Mouse (Mus musculus): ENCODE results near the gene Nos1. TPM values are rescaled to one million over a fixed set of nuclear protein-coding genes. Genes with fewer than 3 reads are reported as not detected.

The Nos1 gene
- polyA plus RNA-seq, 1 experiment, result 0.06 TPM

GRCm38 (mm10) chr5:117966956-117967355, 186.1 kb downstream of the Nos1 start:
- H3K4me1 ChIP-seq, result peaks cover 6% of the 10 kb centered on the region
- H3K4me3 ChIP-seq (replicated peaks), result no peak overlapping the region
- H3K36me3 ChIP-seq (replicated peaks; ENCODE audit: low read length), result no peaks in the 10 kb centered on the region
- peaks cover 60% of the 10 kb centered on the region for H3K27me3 ChIP-seq (replicated peaks)
- peaks cover 7% of the 10 kb centered on the region; the same call in 1 of the 2 replicates for H3K9me3 ChIP-seq
- no peak for TF ChIP-seq FLI1 (IDR thresholded peaks at IDR 0.05; ENCODE audit: low read length)
- no peak for TF ChIP-seq GATA1 (IDR thresholded peaks at IDR 0.05; ENCODE audit: borderline replicate concordance, low read length)

GRCm38 (mm10) chr5:117967659-117968069, 186.8 kb downstream of the Nos1 start:
- peaks cover 7% of the 10 kb centered on the region; the same call in 1 of the 2 replicates for H3K9me3 ChIP-seq
- H3K4me3 ChIP-seq (replicated peaks), result no peak overlapping the region
- TF ChIP-seq FLI1 (IDR thresholded peaks at IDR 0.05; ENCODE audit: low read length) (no peak), GATA1 (IDR thresholded peaks at IDR 0.05; ENCODE audit: borderline replicate concordance, low read length) (no peak)

DNA sequence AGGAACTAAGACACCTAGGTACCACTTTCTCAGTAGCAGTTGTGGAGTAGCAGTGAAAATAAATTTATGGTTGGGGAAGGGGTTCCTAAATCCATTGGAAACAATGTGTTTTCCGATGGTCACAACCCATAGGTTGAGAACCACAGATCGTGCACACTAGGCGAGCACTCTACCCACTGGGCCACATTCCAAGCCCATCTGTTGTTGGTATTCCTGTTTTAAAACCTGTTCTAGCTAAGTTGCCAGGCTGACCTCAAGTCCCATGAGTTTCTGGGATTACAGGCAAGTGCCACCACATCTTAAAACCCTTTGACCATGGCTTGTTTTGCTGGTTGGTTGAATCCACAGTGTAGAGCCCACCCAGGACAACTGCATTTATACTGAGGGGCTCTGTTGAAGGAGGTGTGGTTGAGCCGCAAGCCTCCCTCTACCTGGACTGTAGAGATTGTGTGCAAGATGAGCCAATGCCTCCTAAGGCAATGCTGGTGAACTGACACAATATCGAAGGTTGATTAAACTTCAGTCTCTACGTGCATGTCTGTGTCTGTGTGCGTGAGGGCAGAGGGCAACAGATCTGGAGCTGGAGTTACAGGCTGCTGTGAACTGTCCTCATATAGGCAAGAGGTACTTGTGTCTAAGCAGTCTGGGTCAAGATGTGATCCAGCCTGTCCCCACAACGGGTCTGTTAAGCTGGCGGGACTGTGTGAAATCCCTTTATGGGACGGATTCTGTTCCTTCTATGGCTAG, 189.0 kb downstream of the Nos1 start:
- Histone ChIP-seq H3K36me3 (replicated peaks; ENCODE audit: low read length) (no peaks in the 10 kb centered on the region), H3K4me1 (peaks cover 6% of the 10 kb centered on the region), H3K27me3 (replicated peaks) (peaks cover 54% of the 10 kb centered on the region), H3K9me3 (peaks cover 19% of the 10 kb centered on the region), H3K4me3 (replicated peaks) (peak overlapping the region; percentile 3)
- TF ChIP-seq GATA1 (IDR thresholded peaks at IDR 0.05; ENCODE audit: borderline replicate concordance, low read length) (no peak), FLI1 (IDR thresholded peaks at IDR 0.05; ENCODE audit: low read length) (no peak)

More at GRCm38 (mm10) chr5:117967659-117968069, 186.8 kb downstream of the Nos1 start:
- H3K36me3 ChIP-seq (replicated peaks; ENCODE audit: low read length), result no peaks in the 10 kb centered on the region
- H3K27me3 ChIP-seq (replicated peaks), result peaks cover 63% of the 10 kb centered on the region
- H3K4me1 ChIP-seq, result peaks cover 6% of the 10 kb centered on the region

- peaks cover 38% of the 10 kb centered on the region for H3K27me3 ChIP-seq (replicated peaks)
- H3K9me3 ChIP-seq, result peaks cover 16% of the 10 kb centered on the region
- H3K4me1 ChIP-seq, result peaks cover 29% of the 10 kb centered on the region
- H3K4me3 ChIP-seq (replicated peaks), result peak overlapping the region; percentile 96
- no peak for TF ChIP-seq GATA1 (IDR thresholded peaks at IDR 0.05; ENCODE audit: borderline replicate concordance, low read length)
- TF ChIP-seq FLI1 (IDR thresholded peaks at IDR 0.05; ENCODE audit: low read length), result no peak
- H3K36me3 ChIP-seq (replicated peaks; ENCODE audit: low read length), result peaks cover 26% of the 10 kb centered on the region
These were observed 195.4 kb downstream of the Nos1 start for GRCm38 (mm10) chr5:117976263-117976656.

- Histone ChIP-seq H3K27me3 (replicated peaks) (peaks cover 32% of the 10 kb centered on the region), H3K4me1 (peaks cover 31% of the 10 kb centered on the region), H3K4me3 (replicated peaks) (peak within 1 kb of the TSS; percentile 96), H3K9me3 (peaks cover 16% of the 10 kb centered on the region), H3K36me3 (replicated peaks; ENCODE audit: low read length) (peaks cover 32% of the 10 kb centered on the region)
- TF ChIP-seq FLI1 (IDR thresholded peaks at IDR 0.05; ENCODE audit: low read length) (no peak), GATA1 (IDR thresholded peaks at IDR 0.05; ENCODE audit: borderline replicate concordance, low read length) (no peak)
These were observed 196.0 kb downstream of the Nos1 start, which contains the start of gene Fbxo21 for GRCm38 (mm10) chr5:117976657-117977500. Gene Fbxo21 (plus strand): TSS chr5:117976730.

- peaks cover 40% of the 10 kb centered on the region for H3K36me3 ChIP-seq (replicated peaks; ENCODE audit: low read length)
- H3K27me3 ChIP-seq (replicated peaks), result peaks cover 26% of the 10 kb centered on the region
- peaks cover 16% of the 10 kb centered on the region for H3K9me3 ChIP-seq
- TF ChIP-seq FLI1 (IDR thresholded peaks at IDR 0.05; ENCODE audit: low read length) (no peak), GATA1 (IDR thresholded peaks at IDR 0.05; ENCODE audit: borderline replicate concordance, low read length) (no peak)
- peak overlapping the region; percentile 96 for H3K4me3 ChIP-seq (replicated peaks)
- H3K4me1 ChIP-seq, result peaks cover 32% of the 10 kb centered on the region
These were observed 196.8 kb downstream of the Nos1 start for GRCm38 (mm10) chr5:117977501-117978158.

- H3K9me3 ChIP-seq, result peaks cover 16% of the 10 kb centered on the region
- H3K36me3 ChIP-seq (replicated peaks; ENCODE audit: low read length), result peaks cover 45% of the 10 kb centered on the region
- TF ChIP-seq FLI1 (IDR thresholded peaks at IDR 0.05; ENCODE audit: low read length), result no peak
- TF ChIP-seq GATA1 (IDR thresholded peaks at IDR 0.05; ENCODE audit: borderline replicate concordance, low read length), result no peak
- H3K4me3 ChIP-seq (replicated peaks), result peak overlapping the region; percentile 96
- H3K27me3 ChIP-seq (replicated peaks), result peaks cover 25% of the 10 kb centered on the region
- peaks cover 32% of the 10 kb centered on the region for H3K4me1 ChIP-seq
These were observed 197.4 kb downstream of the Nos1 start for GRCm38 (mm10) chr5:117978159-117978697.

GRCm38 (mm10) chr5:117979082-117979481, 198.2 kb downstream of the Nos1 start:
- Histone ChIP-seq H3K36me3 (replicated peaks; ENCODE audit: low read length) (peaks cover 54% of the 10 kb centered on the region), H3K9me3 (peaks cover 11% of the 10 kb centered on the region), H3K27me3 (replicated peaks) (peaks cover 18% of the 10 kb centered on the region), H3K4me3 (replicated peaks) (no peak overlapping the region), H3K4me1 (peaks cover 32% of the 10 kb centered on the region)
- TF ChIP-seq GATA1 (IDR thresholded peaks at IDR 0.05; ENCODE audit: borderline replicate concordance, low read length) (no peak), FLI1 (IDR thresholded peaks at IDR 0.05; ENCODE audit: low read length) (no peak)

GRCm38 (mm10) chr5:117980921-117981320, 200.1 kb downstream of the Nos1 start:
- H3K4me3 ChIP-seq (replicated peaks), result no peak overlapping the region
- TF ChIP-seq FLI1 (IDR thresholded peaks at IDR 0.05; ENCODE audit: low read length), result no peak
- no peak for TF ChIP-seq GATA1 (IDR thresholded peaks at IDR 0.05; ENCODE audit: borderline replicate concordance, low read length)
- no peaks in the 10 kb centered on the region for H3K9me3 ChIP-seq
- peaks cover 9% of the 10 kb centered on the region for H3K27me3 ChIP-seq (replicated peaks)
- H3K36me3 ChIP-seq (replicated peaks; ENCODE audit: low read length), result peaks cover 72% of the 10 kb centered on the region
- H3K4me1 ChIP-seq, result peaks cover 28% of the 10 kb centered on the region

Data from megakaryocyte, embryonic 14.5 days (primary cell).